ENCODE assay signal across 11 mouse cellular contexts in genomic region chr12:110707451-110707850, GRCm38 (mm10). TPM values are rescaled to one million over a fixed set of nuclear protein-coding genes. Genes with fewer than 3 reads are reported as not detected.
A peak's percentile ranks its signal among the peaks of the same experiment; 100 is the strongest.
DNase-seq lines count a peak whose midpoint lies in the region; ATAC-seq and TF ChIP-seq lines count a peak whose summit lies in the region.
"Had no signal": no experiment of that assay in that cellular context is flagged by ENCODE, and none has a peak within 500 bp of the region (broad histone marks: within the 10 kb centered on the region; RNA-seq: fewer than 3 reads in every experiment).

No protein-coding gene starts in this region.

- WGBS in forebrain, embryonic 11.5 days: 89% methylated on average over 7 of the region's 7 CpGs
- WGBS in forebrain, embryonic 16.5 days: 88% methylated on average over 7 of the region's 7 CpGs
- 92% methylated on average over 7 of the region's 7 CpGs for WGBS in hindbrain, embryonic 11.5 days
- 85% methylated on average over 7 of the region's 7 CpGs for WGBS in hindbrain, embryonic 12.5 days
- 87% methylated on average over 7 of the region's 7 CpGs for WGBS in lung, adult 2 months

- DNase-seq in forebrain, embryonic 11.5 days (ENCODE audit: low spot score): no peak
- no peak for DNase-seq in hindbrain, embryonic 11.5 days (ENCODE audit: low spot score)
- no peak for DNase-seq in testis, postnatal 10 days (ENCODE audit: low spot score)
- DNase-seq in lung, adult 2 months: no peak
- no peak for DNase-seq in T-cell, adult 2 months (ENCODE audit: low spot score)
- DNase-seq: cerebellum, adult 11 months had no signal

- TF ChIP-seq POLR2A in testis, adult 2 months (IDR thresholded peaks at IDR 0.05; ENCODE audit: control insufficient read depth, low read depth, low read length): no peak
- TF ChIP-seq POLR2A in lung, adult 2 months (IDR thresholded peaks at IDR 0.05; ENCODE audit: borderline replicate concordance, extremely low read depth, low read depth, low read length): no peak

- no peak overlapping the region for H3K9ac ChIP-seq in forebrain, embryonic 11.5 days (ENCODE audit: low read length)
- no peak overlapping the region for H3K9ac ChIP-seq in forebrain, embryonic 16.5 days (replicated peaks; ENCODE audit: low read depth, low read length)
- 0 out of 2 replicates have a peak overlapping the region, but pooled peaks have one; percentile 15 for H3K9ac ChIP-seq in hindbrain, embryonic 11.5 days (ENCODE audit: low read depth, low read length)
- H3K9ac ChIP-seq in hindbrain, embryonic 12.5 days: no peak overlapping the region

- no peak for ATAC-seq in forebrain, embryonic 11.5 days (replicated peaks; ENCODE audit: low FRiP score)
- no peak for ATAC-seq in forebrain, embryonic 16.5 days
- no peak for ATAC-seq in hindbrain, embryonic 11.5 days (ENCODE audit: low FRiP score)
- ATAC-seq in hindbrain, embryonic 12.5 days (ENCODE audit: low FRiP score): no peak

- no peak for TF ChIP-seq CTCF in testis, adult 2 months (IDR thresholded peaks at IDR 0.05; ENCODE audit: control insufficient read depth, insufficient read depth, insufficient replicate concordance, low read depth, low read length)
- no peak for TF ChIP-seq CTCF in lung, adult 2 months (IDR thresholded peaks at IDR 0.05; ENCODE audit: insufficient read depth, low read length)

- no peaks in the 10 kb centered on the region for H3K36me3 ChIP-seq in forebrain, embryonic 11.5 days (ENCODE audit: control insufficient read depth, insufficient read depth, low read length)
- H3K36me3 ChIP-seq in forebrain, embryonic 16.5 days (ENCODE audit: control insufficient read depth, insufficient read depth): no peaks in the 10 kb centered on the region
- no peaks in the 10 kb centered on the region for H3K36me3 ChIP-seq in hindbrain, embryonic 11.5 days (ENCODE audit: control insufficient read depth, insufficient read depth, low read length)
- H3K36me3 ChIP-seq in hindbrain, embryonic 12.5 days: no peaks in the 10 kb centered on the region
- H3K36me3 ChIP-seq in testis, adult 2 months (ENCODE audit: control insufficient read depth, insufficient read depth, low read length): no peaks in the 10 kb centered on the region

- H3K9me3 ChIP-seq in forebrain, embryonic 11.5 days (ENCODE audit: control insufficient read depth, low read length): no peaks in the 10 kb centered on the region
- H3K9me3 ChIP-seq in forebrain, embryonic 16.5 days (ENCODE audit: control insufficient read depth, low read length): no peaks in the 10 kb centered on the region
- no peaks in the 10 kb centered on the region for H3K9me3 ChIP-seq in hindbrain, embryonic 11.5 days (ENCODE audit: control insufficient read depth, low read length)
- H3K9me3 ChIP-seq in hindbrain, embryonic 12.5 days (replicated peaks): no peaks in the 10 kb centered on the region

- no peak overlapping the region for H3K27ac ChIP-seq in forebrain, embryonic 11.5 days (ENCODE audit: low read depth, low read length)
- H3K27ac ChIP-seq in forebrain, embryonic 16.5 days (ENCODE audit: low read length): no peak overlapping the region
- no peak overlapping the region for H3K27ac ChIP-seq in hindbrain, embryonic 11.5 days (ENCODE audit: low read depth, low read length)
- no peak overlapping the region; the same call in 1 of the 2 replicates for H3K27ac ChIP-seq in hindbrain, embryonic 12.5 days
- no peak overlapping the region for H3K27ac ChIP-seq in testis, adult 2 months (ENCODE audit: control insufficient read depth, insufficient read depth, low read depth, low read length)

- H3K27me3 ChIP-seq in forebrain, embryonic 11.5 days (ENCODE audit: control insufficient read depth, insufficient read depth, low read length): no peaks in the 10 kb centered on the region
- H3K27me3 ChIP-seq in forebrain, embryonic 16.5 days (replicated peaks; ENCODE audit: control insufficient read depth, insufficient read depth, low read length): no peaks in the 10 kb centered on the region
- no peaks in the 10 kb centered on the region for H3K27me3 ChIP-seq in hindbrain, embryonic 11.5 days (ENCODE audit: control insufficient read depth, insufficient read depth, low read length)
- H3K27me3 ChIP-seq in hindbrain, embryonic 12.5 days: no peaks in the 10 kb centered on the region; the same call in 1 of the 2 replicates
- no peaks in the 10 kb centered on the region for H3K27me3 ChIP-seq in testis, adult 2 months (ENCODE audit: control insufficient read depth, insufficient read depth, low read length)

- H3K4me2 ChIP-seq in forebrain, embryonic 11.5 days (ENCODE audit: low read depth, low read length, severe bottlenecking): 0 out of 2 replicates have a peak overlapping the region, but pooled peaks have one; percentile 59
- no peak overlapping the region for H3K4me2 ChIP-seq in forebrain, embryonic 16.5 days (ENCODE audit: low read length)
- H3K4me2 ChIP-seq in hindbrain, embryonic 11.5 days (replicated peaks; ENCODE audit: low read depth, low read length): no peak overlapping the region
- no peak overlapping the region for H3K4me2 ChIP-seq in hindbrain, embryonic 12.5 days (replicated peaks)

- peaks cover 2% of the 10 kb centered on the region; the same call in 1 of the 2 replicates for H3K4me1 ChIP-seq in forebrain, embryonic 11.5 days (replicated peaks; ENCODE audit: control insufficient read depth, insufficient read depth, low read length)
- H3K4me1 ChIP-seq in forebrain, embryonic 16.5 days (replicated peaks; ENCODE audit: control insufficient read depth, insufficient read depth, low read length): peaks cover 8% of the 10 kb centered on the region
- H3K4me1 ChIP-seq in hindbrain, embryonic 11.5 days (replicated peaks; ENCODE audit: control insufficient read depth, insufficient read depth, low read length): no peaks in the 10 kb centered on the region
- peaks cover 9% of the 10 kb centered on the region for H3K4me1 ChIP-seq in hindbrain, embryonic 12.5 days
- H3K4me1 ChIP-seq in testis, adult 2 months (ENCODE audit: control insufficient read depth, insufficient read depth, low read length): peaks cover 4% of the 10 kb centered on the region
- H3K4me1 ChIP-seq in lung, adult 2 months (ENCODE audit: control insufficient read depth, insufficient read depth, low read length): peaks cover 6% of the 10 kb centered on the region; the same call in 1 of the 2 replicates

- H3K4me3 ChIP-seq in forebrain, embryonic 11.5 days (ENCODE audit: low read depth, low read length): no peak overlapping the region
- no peak overlapping the region for H3K4me3 ChIP-seq in forebrain, embryonic 16.5 days (replicated peaks; ENCODE audit: low read length)
- no peak overlapping the region for H3K4me3 ChIP-seq in hindbrain, embryonic 11.5 days (ENCODE audit: low read depth, low read length)
- H3K4me3 ChIP-seq in hindbrain, embryonic 12.5 days: no peak overlapping the region
- peak overlapping the region; percentile 20; the same call in 1 of the 2 replicates for H3K4me3 ChIP-seq in testis, adult 2 months (ENCODE audit: control insufficient read depth, low read depth, low read length)
- no peak overlapping the region for H3K4me3 ChIP-seq in lung, adult 2 months (replicated peaks; ENCODE audit: extremely low read depth, low read depth, low read length)

RNA-seq across cellular contexts. Expression of gene Hsp90aa1, which starts 4.9 kb away (rescaled TPM):
- 1,424 and 1,481 TPM in 2 replicates for polyA plus RNA-seq in forebrain, embryonic 11.5 days (2014; fragmentation: Nextera tagmentation; extraction: Ambion mirVana)
- polyA plus RNA-seq in forebrain, embryonic 16.5 days (2015; fragmentation: Nextera tagmentation; extraction: Ambion mirVana): 1,235 and 1,237 TPM in 2 replicates
- polyA plus RNA-seq in hindbrain, embryonic 11.5 days (2014; fragmentation: Nextera tagmentation; extraction: Ambion mirVana): 1,493 and 1,600 TPM in 2 replicates
- 1,025 and 1,103 TPM in 2 replicates for polyA plus RNA-seq in hindbrain, embryonic 12.5 days (2016; fragmentation: Nextera tagmentation; extraction: Ambion mirVana)
- polyA plus RNA-seq in testis, adult 2 months (2012; rRNA removed): 592 and 736 TPM in 2 replicates
- polyA plus RNA-seq in lung, adult 2 months (2012; rRNA removed): 65.6 and 105 TPM in 2 replicates

RNA-seq across cellular contexts. Expression of gene 1700001K19Rik, which starts 25.0 kb away (rescaled TPM):
- 0.27 TPM in 1 of 2 replicates, not detected in the other for polyA plus RNA-seq in forebrain, embryonic 11.5 days (2014; fragmentation: Nextera tagmentation; extraction: Ambion mirVana)
- 0.23 and 0.26 TPM in 2 replicates for polyA plus RNA-seq in forebrain, embryonic 16.5 days (2015; fragmentation: Nextera tagmentation; extraction: Ambion mirVana)
- polyA plus RNA-seq in hindbrain, embryonic 11.5 days (2014; fragmentation: Nextera tagmentation; extraction: Ambion mirVana): 0.42 TPM in 1 of 2 replicates, not detected in the other
- polyA plus RNA-seq in hindbrain, embryonic 12.5 days (2016; fragmentation: Nextera tagmentation; extraction: Ambion mirVana): not detected in 2 replicates
- 745 and 752 TPM in 2 replicates for polyA plus RNA-seq in testis, adult 2 months (2012; rRNA removed)
- not detected in 2 replicates for polyA plus RNA-seq in lung, adult 2 months (2012; rRNA removed)
- polyA plus RNA-seq: heart, postnatal 0 days; liver, adult 2 months had no signal

RNA-seq across cellular contexts. Expression of gene Wdr20, which starts 30.3 kb away (rescaled TPM):
- polyA plus RNA-seq in forebrain, embryonic 11.5 days (2014; fragmentation: Nextera tagmentation; extraction: Ambion mirVana): 25.2 and 30.4 TPM in 2 replicates
- 30.1 and 30.9 TPM in 2 replicates for polyA plus RNA-seq in forebrain, embryonic 16.5 days (2015; fragmentation: Nextera tagmentation; extraction: Ambion mirVana)
- 22.8 and 25.6 TPM in 2 replicates for polyA plus RNA-seq in hindbrain, embryonic 11.5 days (2014; fragmentation: Nextera tagmentation; extraction: Ambion mirVana)
- 31.3 and 32.9 TPM in 2 replicates for polyA plus RNA-seq in hindbrain, embryonic 12.5 days (2016; fragmentation: Nextera tagmentation; extraction: Ambion mirVana)
- polyA plus RNA-seq in testis, adult 2 months (2012; rRNA removed): 15.0 and 17.0 TPM in 2 replicates
- polyA plus RNA-seq in lung, adult 2 months (2012; rRNA removed): 13.5 and 16.2 TPM in 2 replicates

Comparison
In these comparisons a context has a peak if more than half of its experiments do, and no peak if none do; other contexts are left out.
1. RNA of gene 1700001K19Rik, which starts 25.0 kb away (polyA plus RNA-seq): 745 to 752 TPM in testis, adult 2 months; 0.42 TPM in hindbrain, embryonic 11.5 days, 0.27 TPM in forebrain, embryonic 11.5 days, 0.23 to 0.26 TPM in forebrain, embryonic 16.5 days, not detected in hindbrain, embryonic 12.5 days and not detected in lung, adult 2 months; every median in the first group is over 100 times any median in the second.